Mouse (Mus musculus): ENCODE measurements around the gene Galnt12.
A peak's percentile ranks its signal among the peaks of the same experiment; 100 is the strongest.

Galnt12 gene

DNA sequence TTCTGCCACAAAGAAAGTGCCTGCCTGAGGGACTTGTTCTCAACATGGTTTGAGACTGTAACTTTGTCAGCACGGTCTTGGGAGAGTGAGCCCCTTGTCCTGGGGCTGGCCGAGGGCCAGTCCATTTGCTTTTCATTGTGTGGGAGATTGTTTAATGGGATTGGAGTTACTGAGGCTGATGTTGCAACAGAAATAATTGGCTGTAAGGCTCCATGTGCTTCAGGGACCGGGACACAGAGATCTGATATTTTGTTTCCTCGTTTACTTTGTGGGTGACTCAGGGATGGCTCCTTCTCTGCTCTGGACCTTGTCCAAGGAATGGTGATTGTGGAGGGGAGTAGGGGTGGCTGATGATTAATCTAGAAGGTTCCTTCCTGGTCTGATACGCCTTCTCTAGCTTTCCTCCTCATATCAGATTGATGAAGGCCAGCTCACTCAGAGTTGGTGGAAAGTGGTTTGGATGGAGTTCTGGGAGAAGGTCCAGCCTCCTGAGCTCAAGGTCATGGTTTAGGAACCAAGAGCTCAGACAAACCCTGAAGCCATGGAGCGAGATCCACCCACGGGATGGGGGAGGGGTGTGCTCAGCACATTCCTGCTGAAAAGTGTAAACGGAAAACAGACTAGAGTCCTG, 60.0 kb downstream of the Galnt12 start:
- DNase-seq (ENCODE audit: low spot score): peak; percentile 64

DNA sequence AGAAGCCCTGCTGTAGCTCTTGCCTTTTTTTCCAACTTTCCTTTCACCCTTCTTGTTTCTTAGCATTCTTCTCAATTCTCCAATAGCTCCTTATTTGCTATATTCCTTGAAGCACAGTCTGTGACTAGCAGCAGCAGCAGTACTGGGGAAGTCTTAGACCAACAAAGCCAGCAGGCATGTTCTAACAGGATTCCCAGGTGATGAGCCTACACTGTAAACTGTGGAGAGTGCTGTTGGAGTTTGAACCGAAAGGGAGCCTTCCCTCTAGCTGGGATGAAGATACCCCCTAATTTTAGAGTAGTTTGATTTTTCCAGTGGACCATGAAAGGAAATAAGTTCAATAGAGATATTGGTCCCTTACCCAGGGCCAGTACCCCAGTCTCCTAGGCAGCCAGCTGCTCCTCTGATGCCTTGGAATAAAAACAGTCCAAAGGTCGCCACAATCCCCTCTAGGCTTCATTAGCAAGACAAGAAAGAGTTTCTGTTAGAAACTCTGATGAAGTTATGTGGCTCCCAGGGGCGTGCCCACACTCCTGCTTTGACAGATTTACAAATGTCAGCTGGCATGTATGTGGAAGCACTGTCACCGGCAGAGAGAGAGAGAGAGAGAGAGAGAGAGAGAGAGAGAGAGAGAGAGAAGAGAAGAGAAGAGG, 69.5 kb downstream of the Galnt12 start:
- no peak for DNase-seq (ENCODE audit: low spot score)

DNA sequence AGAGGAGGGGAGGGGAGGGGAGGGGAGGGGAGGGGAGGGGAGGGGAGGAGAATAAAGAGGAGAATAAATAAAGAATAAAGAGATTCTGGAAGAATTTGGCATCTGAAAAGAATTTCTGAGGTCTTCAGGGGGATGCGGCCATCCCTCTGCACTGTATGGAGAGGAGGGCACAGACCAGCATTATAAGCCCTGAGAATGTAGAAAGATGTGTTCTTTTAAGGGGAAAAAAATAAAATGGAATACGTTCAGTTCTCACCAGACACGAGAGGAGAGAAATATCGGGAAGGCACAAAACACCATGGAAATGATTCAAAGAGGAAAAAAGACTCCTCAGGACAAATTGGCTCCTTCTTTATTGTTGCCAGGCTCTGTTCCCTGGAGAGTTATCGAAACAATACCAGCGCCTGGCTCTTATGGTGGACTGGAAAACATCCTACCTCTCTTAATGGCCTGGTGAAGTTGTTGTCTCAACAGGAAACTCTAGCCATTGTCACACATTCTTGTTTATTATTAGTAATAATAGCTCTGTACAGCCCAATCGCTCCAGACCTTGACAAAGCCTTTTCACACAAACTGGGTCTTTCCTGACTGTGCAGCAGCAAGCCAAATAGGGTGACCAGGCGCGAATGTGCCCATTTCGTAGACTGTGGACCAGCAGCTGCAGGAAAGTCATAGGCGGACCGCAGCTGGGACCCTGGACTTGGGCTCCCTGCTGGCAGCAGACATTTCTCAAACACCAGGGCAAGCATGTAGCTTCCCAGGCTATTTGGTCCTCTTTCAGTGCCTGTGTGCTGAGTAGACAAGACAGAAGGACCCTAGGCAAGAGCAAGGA, 70.3 kb downstream of the Galnt12 start:
- DNase-seq (ENCODE audit: low spot score): no peak

DNA sequence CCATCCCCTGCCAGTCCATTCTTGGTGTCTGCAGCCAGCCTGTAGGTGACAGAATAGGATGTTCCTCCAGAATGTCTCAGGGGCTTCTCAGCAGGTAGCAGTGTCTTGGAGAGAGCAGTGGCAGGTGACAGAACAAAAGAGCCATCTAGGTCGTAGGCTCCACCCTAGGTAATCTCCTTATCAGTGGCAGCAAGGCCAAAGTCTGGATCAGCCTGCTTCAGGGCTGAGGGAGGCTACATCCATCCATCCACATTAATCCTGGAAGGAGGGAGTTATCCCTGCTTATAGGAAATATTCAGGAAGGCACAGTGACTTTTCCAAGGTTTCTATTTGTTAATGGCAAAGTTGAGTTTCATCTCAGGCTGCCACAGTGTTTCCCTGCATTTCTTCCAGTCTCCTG, 80.6 kb downstream of the Galnt12 start:
- DNase-seq (ENCODE audit: low spot score): no peak

All from adipocyte (in vitro differentiated cells).